Mouse (Mus musculus) liver, embryonic 16.5 days (tissue): ENCODE measurements around the gene Pgam2. TPM values are rescaled to one million over a fixed set of nuclear protein-coding genes. Genes with fewer than 3 reads are reported as not detected.

Experiments used
- ATAC-seq: fragments of 200-750 bp; cut with Nextera tagmentation; 2 replicates; pipeline ENCODE4 v1.8.0; 2017; ENCODE audit warnings: low read depth, mild to moderate bottlenecking, moderate number of reproducible peaks, moderate library complexity
- H3K27ac ChIP-seq: fragments of 300-500 bp; sonication (generic); 2 replicates; pipeline ENCODE4 v1.5.1; 2014; ENCODE audit warnings: mild to moderate bottlenecking, low read length
- H3K27me3 ChIP-seq: fragments of 300-500 bp; sonication (generic); 2 replicates; pipeline ENCODE4 v1.6.1; 2014; ENCODE audit warnings: low read depth, low read length, mixed read lengths; ENCODE audit not compliant: control insufficient read depth, insufficient read depth
- H3K36me3 ChIP-seq: fragments of 300-500 bp; sonication (generic); 2 replicates; pipeline ENCODE4 v1.6.1; 2014; ENCODE audit warnings: mild to moderate bottlenecking; ENCODE audit not compliant: control insufficient read depth, insufficient read depth
- H3K4me1 ChIP-seq: fragments of 300-500 bp; sonication (generic); 2 replicates; pipeline ENCODE4 v1.6.1; 2014; ENCODE audit warnings: low read depth, low read length, mixed read lengths; ENCODE audit not compliant: control insufficient read depth
- H3K4me2 ChIP-seq: fragments of 300-500 bp; sonication (generic); 2 replicates; pipeline ENCODE4 v1.6.1; 2014; ENCODE audit warnings: low read depth, low read length, mixed read lengths
- H3K4me3 ChIP-seq: fragments of 300-500 bp; sonication (generic); 2 replicates; pipeline ENCODE4 v1.5.1; 2014; ENCODE audit warnings: low read depth, mild to moderate bottlenecking, low read length
- H3K9ac ChIP-seq: fragments of 300-500 bp; sonication (generic); 2 replicates; pipeline ENCODE4 v1.6.1; 2014; ENCODE audit warnings: low read depth, low read length
- H3K9me3 ChIP-seq: fragments of 300-500 bp; sonication (generic); replicated peaks from 2 replicates; pipeline ENCODE4 v1.6.1; 2016; ENCODE audit warnings: low read length; ENCODE audit not compliant: control insufficient read depth
- WGBS: fragments of 180-500 bp; shearing (Covaris S2); extraction: QIAGEN DNeasy Blood & Tissue Kit; methylation state at CpG from one replicate; pipeline ENCODE4 v1.1.7; 2014; ENCODE audit not compliant: insufficient replicate concordance; 5-methylcytosine and 5-hydroxymethylcytosine counted together
- polyA plus RNA-seq: library from polyadenylated mRNA; unstranded; fragments of >200 nt; fragmentation: Nextera tagmentation; extraction: Ambion mirVana; gene quantifications from 2 replicates; pipeline ENCODE4 v1.2.1, GENCODE M21; 2015

Pgam2 gene
- 7.7 and 15.3 TPM in 2 replicates for polyA plus RNA-seq

DNA sequence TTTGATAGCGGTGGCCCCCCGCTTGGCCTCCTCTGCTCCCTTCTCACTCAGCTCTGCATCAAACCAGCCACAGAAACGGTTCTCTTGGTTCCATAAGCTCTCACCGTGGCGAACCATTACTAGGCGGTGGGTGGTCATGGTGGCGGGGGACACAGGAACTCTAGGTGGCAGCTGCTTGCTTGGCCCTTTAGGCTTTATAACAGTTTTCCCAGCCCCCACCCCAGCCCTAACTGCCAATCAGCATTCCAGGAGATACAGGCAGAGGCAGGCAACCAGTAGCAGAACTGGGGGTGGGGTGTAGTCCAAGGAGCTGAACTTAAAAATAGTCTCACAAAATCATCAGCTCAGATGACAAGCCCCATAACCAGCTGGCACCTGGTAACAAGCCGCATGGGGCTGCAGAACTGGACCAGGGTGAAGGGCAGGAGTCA is at the start of gene Pgam2:
Gene Pgam2 (minus strand): TSS at position 183 of the 431 bp plus-strand sequence.
- H3K4me1 ChIP-seq, result peaks cover 3% of the 10 kb centered on the region; the same call in 1 of the 2 replicates
- H3K4me2 ChIP-seq, result no peak within 1 kb of the TSS
- 35% methylated on average over 8 of the region's 8 CpGs for WGBS
- ATAC-seq, result no peak
- H3K9me3 ChIP-seq, result no peaks in the 10 kb centered on the region
- no peak within 1 kb of the TSS for H3K27ac ChIP-seq
- H3K4me3 ChIP-seq, result no peak within 1 kb of the TSS
- peaks cover 12% of the 10 kb centered on the region; the same call in 1 of the 2 replicates for H3K36me3 ChIP-seq
- no peaks in the 10 kb centered on the region for H3K27me3 ChIP-seq
- no peak within 1 kb of the TSS for H3K9ac ChIP-seq

DNA sequence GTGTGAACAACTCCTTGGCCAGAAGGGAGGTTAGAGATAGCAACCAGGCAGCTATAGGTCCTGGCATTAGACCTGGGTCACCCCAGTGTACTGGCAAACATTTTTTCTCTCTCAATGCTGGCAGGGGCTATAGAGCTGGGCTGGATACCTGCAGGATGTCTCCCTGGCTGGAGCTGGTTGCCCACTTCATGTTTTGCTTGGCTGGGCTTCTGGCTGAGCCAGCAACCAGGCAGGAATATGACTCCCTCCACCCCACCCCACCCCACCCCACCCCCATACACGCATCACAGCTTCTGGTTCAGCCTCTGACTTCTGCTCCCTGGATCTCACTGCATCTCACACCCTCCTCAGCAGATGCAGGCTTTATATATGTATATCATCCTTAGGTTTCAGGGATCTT is 48.8 kb upstream of the Pgam2 start:
- H3K4me2 ChIP-seq, result no peak overlapping the region
- no peak overlapping the region for H3K27ac ChIP-seq
- ATAC-seq, result no peak
- H3K9ac ChIP-seq, result no peak overlapping the region
- no peaks in the 10 kb centered on the region for H3K36me3 ChIP-seq
- 41% methylated on average over 1 of the region's 1 CpGs for WGBS
- no peaks in the 10 kb centered on the region for H3K9me3 ChIP-seq
- no peak overlapping the region for H3K4me3 ChIP-seq
- H3K27me3 ChIP-seq, result no peaks in the 10 kb centered on the region
- H3K4me1 ChIP-seq, result no peaks in the 10 kb centered on the region

DNA sequence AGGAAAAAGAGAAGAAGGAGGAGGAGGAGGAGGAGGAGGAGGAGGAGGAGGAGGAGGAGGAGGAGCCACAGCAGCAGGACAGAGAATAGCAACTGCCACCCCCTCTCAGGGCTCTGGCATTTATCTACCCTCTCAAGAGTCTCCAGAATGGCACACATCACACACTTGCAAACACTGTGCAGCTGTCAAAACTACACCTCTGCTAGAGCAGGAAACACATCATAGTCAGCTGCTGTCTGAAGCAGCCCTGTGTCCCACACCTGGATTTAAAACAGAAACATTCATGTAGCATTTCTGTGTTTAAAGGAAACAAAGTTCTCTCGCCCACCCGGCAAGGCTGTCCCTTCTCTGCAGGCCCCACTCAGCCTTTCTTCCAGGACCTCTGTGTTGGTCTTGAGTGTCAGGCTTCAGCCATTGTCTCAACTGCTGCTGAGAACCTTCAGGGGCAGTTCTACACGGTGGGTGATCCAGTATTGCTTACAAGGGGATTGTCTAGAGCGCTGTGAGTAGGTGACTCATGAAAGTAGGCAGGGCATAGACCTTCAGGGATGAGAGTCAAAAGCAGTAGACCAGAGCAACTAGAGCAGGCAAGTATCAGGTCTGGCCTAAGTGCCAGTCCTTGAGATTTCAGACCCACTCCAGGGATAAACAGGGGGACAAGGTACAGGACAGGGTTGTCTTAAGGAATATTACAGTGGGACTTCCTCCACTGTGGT is 47.6 kb upstream of the Pgam2 start:
- H3K36me3 ChIP-seq, result no peaks in the 10 kb centered on the region
- H3K4me1 ChIP-seq, result no peaks in the 10 kb centered on the region
- 53% methylated on average over 4 of the region's 4 CpGs for WGBS
- no peak overlapping the region for H3K27ac ChIP-seq
- ATAC-seq, result no peak
- no peaks in the 10 kb centered on the region for H3K27me3 ChIP-seq
- H3K4me3 ChIP-seq, result no peak overlapping the region
- H3K9ac ChIP-seq, result no peak overlapping the region
- no peaks in the 10 kb centered on the region for H3K9me3 ChIP-seq
- H3K4me2 ChIP-seq, result no peak overlapping the region

DNA sequence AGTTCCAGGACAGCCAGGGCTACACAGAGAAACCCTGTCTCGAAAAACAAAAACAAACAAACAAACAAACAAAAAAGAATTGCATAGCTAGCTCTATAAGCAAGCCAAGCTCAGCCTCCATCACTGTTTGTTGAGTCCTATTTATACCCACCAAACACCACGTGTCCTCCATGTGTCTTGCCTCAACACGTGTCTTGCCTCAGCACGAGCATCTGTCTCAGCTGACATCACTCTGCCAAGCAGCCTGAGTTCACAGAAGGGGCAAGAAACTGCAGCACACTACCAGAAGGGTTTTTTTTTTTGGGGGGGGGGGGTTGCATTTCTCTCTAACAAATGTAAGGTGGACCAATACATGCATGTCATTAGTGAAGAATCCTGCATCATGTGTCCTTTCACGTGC is 46.9 kb upstream of the Pgam2 start:
- no peaks in the 10 kb centered on the region for H3K36me3 ChIP-seq
- no peak overlapping the region for H3K27ac ChIP-seq
- ATAC-seq, result no peak
- no peak overlapping the region for H3K4me2 ChIP-seq
- no peaks in the 10 kb centered on the region for H3K27me3 ChIP-seq
- H3K9me3 ChIP-seq, result no peaks in the 10 kb centered on the region
- H3K4me3 ChIP-seq, result no peak overlapping the region
- 41% methylated on average over 5 of the region's 5 CpGs for WGBS
- no peak overlapping the region for H3K9ac ChIP-seq
- no peaks in the 10 kb centered on the region for H3K4me1 ChIP-seq

DNA sequence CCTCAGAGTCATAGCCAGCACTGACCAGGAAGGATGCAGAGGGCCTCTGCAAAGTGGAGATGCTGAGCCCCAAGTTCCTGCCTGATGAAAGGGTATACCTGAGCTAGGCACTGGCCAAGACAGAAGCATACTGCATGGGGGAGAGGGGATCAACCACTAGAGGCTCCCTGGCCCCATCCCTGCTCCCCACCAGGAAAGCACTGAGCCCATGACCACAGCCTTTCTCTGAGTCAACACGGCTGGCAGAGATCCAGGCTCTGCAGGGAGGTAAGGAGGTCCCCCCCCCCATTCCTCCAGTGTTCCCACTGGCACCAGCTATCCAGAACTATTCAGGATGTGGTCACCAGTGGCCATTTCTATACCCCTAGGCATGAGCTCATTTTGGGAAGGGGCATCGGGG is 45.8 kb upstream of the Pgam2 start:
- Histone ChIP-seq H3K4me1 (no peaks in the 10 kb centered on the region), H3K9me3 (no peaks in the 10 kb centered on the region), H3K27me3 (no peaks in the 10 kb centered on the region), H3K4me2 (no peak overlapping the region), H3K36me3 (no peaks in the 10 kb centered on the region), H3K9ac (no peak overlapping the region), H3K27ac (no peak overlapping the region), H3K4me3 (no peak overlapping the region)
- 29% methylated on average over 2 of the region's 2 CpGs for WGBS
- ATAC-seq, result no peak

DNA sequence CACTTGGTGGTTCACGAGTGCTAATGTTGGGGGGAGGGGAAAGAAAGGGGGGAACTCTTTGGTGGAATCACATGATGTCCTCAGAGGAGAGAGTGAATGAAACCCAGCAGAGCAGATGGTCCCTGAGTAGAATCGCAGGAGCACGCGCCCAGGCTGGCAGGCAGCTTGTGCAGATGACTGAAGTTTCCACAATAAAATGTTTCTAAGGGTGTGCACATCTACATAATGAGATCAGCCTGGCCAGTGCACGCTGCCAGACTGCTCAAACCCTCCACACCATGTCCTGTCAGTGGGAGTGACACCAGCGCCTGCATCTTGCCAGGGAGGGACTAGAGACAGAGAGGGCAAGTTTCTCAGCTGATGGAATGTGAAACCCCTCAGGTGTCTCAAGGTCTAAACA is 45.2 kb upstream of the Pgam2 start:
- ATAC-seq, result no peak
- H3K27ac ChIP-seq, result no peak overlapping the region
- WGBS, result 63% methylated on average over 6 of the region's 6 CpGs

DNA sequence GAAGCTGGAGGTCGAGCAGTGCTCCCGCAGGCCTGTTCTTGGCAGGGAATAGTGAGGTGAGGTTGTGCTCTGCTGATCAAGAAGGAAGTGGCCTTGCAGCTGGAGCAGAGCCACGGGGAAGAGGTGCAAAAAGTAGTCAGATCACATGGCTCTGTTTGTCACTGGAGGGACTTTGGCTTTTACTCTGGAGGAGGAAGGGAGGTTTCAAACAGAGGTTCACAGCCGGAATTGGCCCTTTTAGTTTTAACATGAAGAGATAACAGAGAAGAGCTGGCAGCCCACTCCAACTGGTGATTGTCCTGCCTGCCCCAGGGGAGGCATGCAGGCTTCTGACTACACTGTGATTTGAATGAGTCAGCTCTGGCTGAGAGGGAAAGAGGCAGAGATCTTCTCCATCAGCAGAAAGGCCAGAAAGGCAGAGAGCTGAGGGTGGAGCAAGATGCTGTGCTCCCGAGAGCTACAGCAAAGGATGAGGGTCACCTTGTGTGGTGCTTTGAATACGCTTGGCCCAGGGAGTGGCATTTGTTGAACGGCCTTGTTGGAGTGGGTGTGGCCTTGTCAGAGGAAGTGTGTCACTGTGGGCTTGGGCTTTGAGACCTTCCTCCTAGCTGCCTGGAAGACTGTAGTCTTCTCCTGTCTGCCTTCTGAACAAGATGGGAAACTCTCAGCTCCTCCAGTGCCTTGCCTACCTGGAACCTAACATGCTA is 43.3 kb upstream of the Pgam2 start:
- Histone ChIP-seq H3K9me3 (no peaks in the 10 kb centered on the region), H3K4me3 (no peak overlapping the region), H3K4me1 (no peaks in the 10 kb centered on the region), H3K4me2 (no peak overlapping the region), H3K27ac (no peak overlapping the region), H3K27me3 (no peaks in the 10 kb centered on the region), H3K36me3 (no peaks in the 10 kb centered on the region), H3K9ac (no peak overlapping the region)
- 46% methylated on average over 7 of the region's 7 CpGs for WGBS
- ATAC-seq, result peak; percentile 62; the same call in 1 of the 2 replicates

More for the DNA sequence above, 45.2 kb upstream of the Pgam2 start:
- Histone ChIP-seq H3K4me1 (no peaks in the 10 kb centered on the region), H3K36me3 (no peaks in the 10 kb centered on the region), H3K9ac (no peak overlapping the region), H3K4me3 (no peak overlapping the region), H3K4me2 (no peak overlapping the region), H3K9me3 (no peaks in the 10 kb centered on the region), H3K27me3 (no peaks in the 10 kb centered on the region)

DNA sequence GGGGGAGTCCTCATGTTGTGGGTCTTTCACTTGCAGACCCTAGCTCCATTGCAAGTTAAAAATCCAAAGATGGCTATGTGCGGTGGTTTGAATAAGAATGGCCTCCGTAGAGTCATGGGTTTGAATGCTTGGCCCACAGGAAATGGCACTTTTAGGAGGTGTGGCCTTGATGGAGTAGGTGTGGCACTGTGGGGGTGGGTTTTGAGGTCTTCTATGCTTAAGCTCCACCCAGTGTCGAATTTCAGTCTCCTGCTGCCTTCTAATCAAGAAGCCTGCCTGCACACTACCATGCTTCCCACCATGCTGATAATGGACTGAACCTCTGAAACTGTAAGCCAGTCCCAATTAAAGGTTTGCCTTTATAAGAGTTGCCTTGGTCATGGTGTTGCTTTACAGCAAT is 39.6 kb upstream of the Pgam2 start:
- no peaks in the 10 kb centered on the region for H3K27me3 ChIP-seq
- no peaks in the 10 kb centered on the region for H3K4me1 ChIP-seq
- no peak for ATAC-seq
- no peaks in the 10 kb centered on the region for H3K36me3 ChIP-seq
- H3K4me3 ChIP-seq, result no peak overlapping the region
- H3K27ac ChIP-seq, result no peak overlapping the region
- H3K9me3 ChIP-seq, result no peaks in the 10 kb centered on the region
- 64% methylated on average over 3 of the region's 3 CpGs for WGBS
- no peak overlapping the region for H3K9ac ChIP-seq
- no peak overlapping the region for H3K4me2 ChIP-seq

DNA sequence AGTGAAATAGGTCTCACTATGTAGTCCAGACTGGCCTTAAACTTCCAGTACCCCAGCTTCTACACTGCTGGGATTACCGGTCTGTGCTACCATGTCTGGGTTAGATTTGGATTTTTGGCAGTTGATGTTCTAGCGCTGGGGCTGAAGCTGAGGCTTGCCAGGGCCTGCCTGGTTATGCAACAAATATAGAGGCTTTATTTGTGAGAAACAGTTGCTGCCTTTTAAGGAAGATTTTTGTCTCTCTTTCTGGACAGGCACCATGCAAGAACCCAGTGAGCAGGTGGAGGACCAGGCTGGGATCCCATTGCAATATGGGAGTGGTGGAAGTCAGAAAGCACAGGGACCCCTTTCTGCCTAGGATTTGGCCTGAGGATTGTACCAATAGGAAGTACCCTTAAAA is 38.2 kb upstream of the Pgam2 start:
- Histone ChIP-seq H3K36me3 (no peaks in the 10 kb centered on the region), H3K9ac (no peak overlapping the region), H3K9me3 (no peaks in the 10 kb centered on the region), H3K4me1 (peaks cover 6% of the 10 kb centered on the region; the same call in 1 of the 2 replicates), H3K4me3 (no peak overlapping the region), H3K27ac (no peak overlapping the region), H3K4me2 (no peak overlapping the region), H3K27me3 (no peaks in the 10 kb centered on the region)
- no peak for ATAC-seq
- 77% methylated on average over 2 of the region's 2 CpGs for WGBS
